Mouse (Mus musculus) monocyte, adult 2 months (primary cell): ENCODE results near the gene Acaa1b.

Experiments used
- DNase-seq, 2 experiments: peaks; one replicate each; pipeline ENCODE4 v3.0.0; 2022; ENCODE audit warnings: low spot score in 2 of 2, low read depth in 1 of 2

Acaa1b gene

DNA sequence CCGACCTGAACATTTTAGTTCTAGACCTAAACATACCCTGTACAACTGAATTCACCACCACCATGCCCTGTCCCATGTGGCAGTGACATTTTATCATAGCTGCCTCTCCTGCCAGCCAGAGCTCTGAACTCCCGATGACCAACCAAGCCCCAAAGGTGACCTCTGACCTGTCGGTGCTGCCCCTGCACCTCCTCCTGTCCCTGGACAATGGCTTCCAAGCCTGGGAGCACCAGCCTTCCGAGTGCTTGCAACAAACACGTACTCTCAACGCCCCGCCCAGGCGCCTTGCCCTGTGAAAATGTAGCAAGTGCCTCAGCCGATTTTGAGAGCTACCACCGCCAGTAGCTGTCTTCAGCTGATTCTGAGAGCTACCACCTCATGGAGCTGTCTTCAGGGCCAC is 11.8 kb downstream of the Acaa1b start:
- no peak for DNase-seq

DNA sequence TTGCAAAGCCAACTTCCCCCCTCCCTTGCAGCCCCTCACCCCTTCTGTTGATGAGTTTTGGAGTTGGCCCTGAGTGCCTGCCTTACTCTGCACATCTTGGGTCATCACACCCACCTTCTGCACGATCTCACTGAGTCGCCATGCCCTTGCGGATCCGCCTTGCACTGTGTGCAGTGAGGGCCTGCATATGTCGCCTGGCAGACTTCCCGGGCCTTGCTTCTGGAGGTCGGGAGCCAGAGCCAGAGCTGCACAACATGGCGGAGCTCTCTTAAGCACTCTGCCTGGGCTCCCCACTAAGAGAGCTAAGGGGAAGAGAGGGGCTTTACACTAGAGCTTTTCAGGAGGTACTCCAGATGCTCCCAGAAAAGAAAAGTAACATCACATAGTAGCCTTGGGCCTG is 12.2 kb downstream of the Acaa1b start:
- DNase-seq = no peak

DNA sequence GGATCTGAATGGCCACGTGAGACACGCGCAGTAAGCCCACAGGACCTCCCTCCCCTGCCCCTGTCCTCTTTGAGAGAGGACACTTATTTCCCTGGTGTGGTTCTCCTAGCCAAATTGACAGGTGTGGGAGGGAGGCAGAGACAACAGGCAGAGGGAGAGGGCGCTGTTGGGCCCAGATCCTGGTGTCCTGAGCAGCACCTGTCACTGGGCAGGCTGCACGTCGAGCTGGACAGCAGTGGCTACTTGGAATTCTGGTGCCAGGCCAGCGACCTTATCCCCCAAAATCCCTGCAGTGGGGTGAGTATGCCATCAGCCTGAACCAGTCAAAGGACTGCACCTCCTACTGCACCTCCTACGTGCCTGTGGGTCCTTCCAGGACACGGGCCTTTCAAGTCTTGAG is 13.5 kb downstream of the Acaa1b start:
- DNase-seq = no peak

DNA sequence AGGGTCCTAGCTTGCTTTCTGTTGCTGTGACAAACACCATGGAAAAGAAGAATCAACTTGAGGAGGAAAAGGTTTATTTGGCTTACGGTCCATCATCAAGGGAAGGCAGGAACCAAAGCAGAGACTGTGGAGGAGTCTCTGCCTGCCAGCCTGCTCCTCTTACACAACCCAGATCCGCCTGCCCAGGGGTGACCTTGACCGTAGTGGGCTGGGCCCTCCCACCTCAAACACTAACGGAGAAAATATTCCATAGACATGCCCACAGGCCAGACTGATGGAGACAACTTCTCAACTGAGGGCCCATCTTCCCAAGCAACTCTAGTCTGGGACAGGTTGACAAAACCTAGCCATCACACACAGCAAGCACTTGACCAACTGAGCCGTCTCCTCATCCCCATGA is 14.8 kb downstream of the Acaa1b start:
- no peak for DNase-seq

DNA sequence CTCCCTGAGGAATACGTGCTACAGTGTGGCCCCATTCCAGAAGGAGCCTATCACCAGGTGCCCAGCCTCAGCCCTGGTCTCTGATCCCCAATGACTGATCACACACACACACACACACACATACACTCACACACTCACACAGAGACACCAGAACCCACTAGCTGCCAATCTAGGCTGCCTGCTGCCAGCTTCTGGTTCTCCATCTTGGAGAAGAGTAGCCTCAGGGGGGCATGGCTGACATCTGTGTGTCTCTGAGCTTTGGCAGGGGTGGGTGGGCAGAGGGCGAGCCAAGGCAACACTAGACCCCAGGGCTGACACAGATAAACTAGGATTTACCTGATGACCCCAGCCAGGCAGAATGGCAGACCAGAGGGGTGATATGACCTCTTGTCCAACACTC is 18.1 kb downstream of the Acaa1b start:
- no peak for DNase-seq

DNA sequence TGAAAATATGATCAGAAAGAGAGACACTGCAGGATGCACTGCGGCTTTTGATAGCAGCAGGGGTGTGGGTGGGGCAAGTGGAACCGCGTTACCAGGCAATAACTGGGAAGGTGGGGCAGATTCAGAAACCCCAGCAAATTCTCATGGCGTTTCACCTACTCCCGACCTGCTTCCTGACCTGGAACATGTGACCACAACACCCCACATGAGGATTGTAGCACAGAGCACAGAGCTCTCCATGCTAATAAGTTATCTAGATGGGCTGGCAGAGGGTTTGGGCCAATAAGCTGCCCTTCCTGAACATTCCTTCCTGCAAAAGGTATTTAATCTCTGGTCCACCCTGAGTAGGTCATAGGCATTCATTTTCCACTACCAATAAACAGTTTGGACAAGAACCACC is 26.2 kb downstream of the Acaa1b start:
- no peak for DNase-seq

DNA sequence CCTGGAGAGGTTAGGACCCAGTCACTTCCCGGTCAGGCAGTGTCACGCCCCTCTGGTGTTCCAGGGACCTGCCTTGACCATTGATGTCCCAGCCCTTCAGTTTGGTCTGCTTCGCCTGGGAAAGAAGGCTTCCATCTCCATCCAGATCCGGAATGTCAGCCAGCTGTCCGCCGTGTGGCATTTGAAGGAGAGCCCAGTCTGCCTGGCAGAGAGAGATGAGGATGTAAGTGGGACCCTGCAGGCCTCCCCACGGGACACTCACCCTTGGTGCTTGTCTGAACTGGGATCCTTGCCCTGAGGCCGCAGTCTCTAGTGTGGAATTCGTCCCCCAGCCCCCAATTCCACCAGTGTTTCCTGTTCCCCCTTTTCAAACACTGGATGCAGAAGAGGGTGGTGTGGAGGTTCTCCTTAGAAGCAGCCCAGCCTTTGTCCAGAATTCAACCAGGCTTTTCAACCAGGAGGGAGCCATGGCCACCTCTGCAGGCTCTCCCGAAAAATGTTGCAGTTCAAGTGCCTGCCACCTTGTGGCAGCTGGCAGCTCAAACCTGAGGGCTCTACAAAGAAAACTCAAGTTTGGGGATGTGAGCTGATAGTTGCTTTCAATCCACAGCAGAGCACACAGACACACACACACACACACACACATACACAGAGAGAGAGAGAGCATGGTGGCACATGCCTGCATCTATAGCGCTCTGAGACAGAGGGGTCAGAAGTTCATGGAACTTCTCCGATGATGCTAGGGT is 28.3 kb downstream of the Acaa1b start:
- DNase-seq = no peak

DNA sequence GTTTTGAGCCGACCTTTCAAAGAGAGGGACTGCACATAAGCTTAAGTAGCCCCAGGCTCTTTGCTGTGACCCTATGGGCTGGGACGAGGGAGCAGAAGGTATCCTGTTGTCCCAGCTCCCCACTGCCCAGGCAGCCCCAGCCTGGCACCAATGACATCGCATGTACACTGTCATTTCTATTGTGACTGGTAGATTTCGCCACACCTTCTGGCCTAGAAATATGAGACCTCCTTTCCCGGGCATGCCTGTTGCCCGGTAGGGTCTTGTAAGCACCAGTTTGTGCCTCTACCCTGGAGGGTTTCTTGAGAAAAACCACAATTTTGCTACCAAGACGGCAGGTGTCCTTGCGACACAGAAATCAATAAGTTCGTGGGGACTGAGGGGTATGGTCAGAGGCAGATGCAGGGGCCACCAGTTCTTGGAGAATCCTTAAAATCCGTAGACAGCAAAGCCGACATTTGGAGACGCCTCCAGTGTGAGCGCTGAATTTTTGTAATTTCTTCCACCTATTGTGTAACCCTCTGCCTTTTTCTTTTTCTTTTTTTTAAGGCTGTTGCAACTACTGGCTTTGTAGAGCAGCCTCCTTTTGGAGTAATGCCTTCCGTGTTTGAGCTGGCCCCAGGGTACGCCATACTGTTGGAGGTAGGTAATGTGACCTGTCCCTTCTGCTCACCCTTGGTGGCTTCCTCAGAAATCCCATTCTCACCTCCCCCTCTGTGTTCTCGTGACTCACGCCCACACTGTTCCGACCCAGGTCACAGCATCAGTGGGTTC is 34.1 kb downstream of the Acaa1b start:
- DNase-seq = no peak

DNA sequence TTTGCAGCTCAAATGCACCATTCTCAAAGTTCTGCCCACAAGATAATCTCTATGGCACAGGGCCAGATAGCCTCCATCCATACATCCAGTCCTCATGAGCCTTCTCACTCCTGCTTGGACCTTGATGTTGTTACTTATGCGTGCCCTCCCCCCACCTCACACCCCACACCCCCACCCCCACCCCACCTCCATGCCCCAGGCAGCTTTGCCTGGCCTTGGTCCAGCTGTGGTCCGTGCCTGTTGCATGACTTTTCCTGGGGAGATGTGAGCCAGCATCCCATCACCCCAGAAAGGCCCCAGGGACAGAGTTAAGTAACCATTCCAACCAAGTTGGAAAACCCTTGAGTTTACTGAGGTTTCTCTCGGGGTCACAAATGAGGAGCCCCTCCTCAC is 36.7 kb downstream of the Acaa1b start:
- DNase-seq = no peak

DNA sequence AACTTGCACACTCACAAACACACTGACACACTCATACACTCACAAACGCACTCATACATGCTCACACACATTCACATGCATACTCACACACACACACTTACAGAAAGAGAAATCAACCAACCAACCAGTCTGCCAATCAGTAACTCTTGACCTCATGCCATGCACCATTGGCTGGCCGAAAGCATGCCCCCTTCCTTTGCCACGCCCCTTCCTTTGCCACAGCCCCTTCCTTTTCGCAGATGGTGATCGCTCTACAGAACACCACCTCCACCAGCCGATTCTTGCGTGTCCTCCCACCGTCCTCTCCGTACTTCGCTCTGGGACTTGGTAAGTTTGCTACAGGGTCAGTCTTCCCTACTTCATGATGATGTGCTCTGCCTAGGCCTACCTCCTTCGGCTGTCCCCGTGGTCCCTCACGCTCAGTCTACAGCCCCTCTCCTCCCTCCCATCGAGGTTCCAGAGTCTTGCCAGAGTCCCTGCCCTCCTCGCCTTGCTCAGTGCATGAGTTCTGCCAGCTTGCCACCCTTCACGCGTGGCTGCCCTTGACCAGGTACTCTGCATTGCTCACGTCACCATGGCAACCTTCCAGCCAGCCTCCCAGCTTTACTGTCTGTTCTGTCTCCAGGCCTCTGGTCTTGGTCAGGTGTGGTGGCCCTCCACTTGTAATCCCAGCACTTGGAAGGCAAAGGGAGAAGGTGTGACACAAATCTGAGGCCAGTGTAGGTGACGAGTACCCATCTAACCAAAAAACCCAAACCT is 37.3 kb downstream of the Acaa1b start:
- no peak for DNase-seq

DNA sequence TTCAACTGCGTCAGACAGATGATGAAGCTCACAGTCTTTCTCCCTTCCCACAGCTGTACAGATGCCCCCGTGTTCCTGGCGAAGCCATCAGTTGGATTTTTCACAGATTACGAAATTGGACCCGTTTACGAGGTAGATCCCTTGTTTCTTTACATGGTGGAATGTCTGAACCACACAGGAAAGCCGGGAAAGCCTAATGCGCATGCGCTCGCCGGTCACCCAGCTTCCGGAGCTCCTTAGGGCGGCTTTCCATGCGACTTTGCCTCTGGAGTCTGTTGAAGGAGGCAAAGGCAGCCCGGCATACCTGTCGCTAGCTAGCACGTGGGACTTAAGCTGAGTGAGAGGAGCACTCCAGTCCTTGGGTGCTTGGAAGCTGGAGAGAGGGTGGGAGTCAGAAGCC is 42.0 kb downstream of the Acaa1b start:
- DNase-seq = no peak

DNA sequence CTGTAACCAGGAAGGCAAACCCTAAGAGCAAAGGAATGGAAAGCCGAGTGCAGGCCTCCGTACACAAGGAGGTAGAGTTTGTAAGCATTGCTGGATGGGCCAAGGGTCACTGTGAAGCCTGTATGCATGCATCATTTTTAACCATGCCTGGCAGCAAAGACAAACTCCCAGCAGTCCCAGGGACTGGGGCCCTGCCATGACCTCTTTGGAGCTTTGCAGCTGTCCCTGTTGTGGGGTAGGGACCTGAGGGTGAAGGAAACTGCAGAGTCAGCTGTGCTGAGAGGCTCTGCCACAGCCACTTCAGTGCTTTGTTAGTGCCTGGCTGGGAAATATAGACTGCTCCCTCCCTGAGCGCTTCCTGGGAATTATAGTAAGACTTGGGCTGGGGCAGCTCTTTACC is 46.3 kb downstream of the Acaa1b start:
- no peak for DNase-seq

DNA sequence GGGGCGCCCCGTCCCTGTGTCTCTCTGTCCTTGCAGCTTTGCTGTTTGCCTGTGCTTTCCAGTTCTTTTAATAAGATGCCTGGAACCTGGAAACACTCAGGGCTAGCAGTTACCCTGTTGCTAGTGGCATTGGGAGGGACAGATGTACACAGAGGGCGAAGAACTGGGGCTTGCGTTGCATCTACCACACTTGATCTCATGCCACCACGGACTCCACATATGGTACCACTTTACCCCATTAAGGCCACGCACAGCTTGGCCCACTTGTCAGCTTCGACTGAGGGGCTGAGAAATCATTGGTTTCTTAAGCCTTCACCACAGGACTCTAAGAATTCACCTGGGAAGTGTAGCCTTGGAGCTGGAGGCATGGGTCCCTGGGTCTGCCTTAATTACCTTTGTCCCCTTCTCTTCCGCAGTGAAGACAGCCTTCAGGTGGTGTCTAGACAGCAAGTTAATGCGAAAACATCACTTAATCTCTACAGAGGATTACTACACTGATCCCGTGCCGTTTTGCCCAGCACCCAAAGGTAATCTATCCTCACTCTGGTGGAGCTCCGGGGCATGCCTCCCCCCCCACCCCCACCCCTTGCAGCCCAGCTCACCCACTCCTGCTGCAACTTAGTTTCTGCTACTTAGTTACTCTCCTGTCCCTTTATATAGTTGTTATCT is 47.1 kb downstream of the Acaa1b start:
- no peak for DNase-seq

DNA sequence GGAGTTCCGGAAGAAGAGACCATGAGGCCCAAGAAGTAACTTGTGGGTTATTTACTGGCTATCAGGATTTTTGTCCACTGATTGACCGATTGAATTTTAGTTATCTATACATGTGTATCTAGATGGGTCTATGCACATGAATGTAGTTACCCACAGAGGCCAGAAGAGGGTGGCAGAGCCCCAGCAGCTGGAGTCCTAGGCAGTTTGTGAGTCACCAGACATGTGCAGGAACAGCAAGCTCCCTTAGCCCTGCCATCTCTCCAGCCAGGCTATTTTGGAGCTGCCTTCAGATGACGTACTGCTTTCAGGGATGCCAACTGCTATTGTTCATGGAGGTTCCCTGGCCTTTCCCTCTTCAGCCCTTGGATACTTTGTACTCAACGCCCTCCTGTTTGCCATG is 49.3 kb downstream of the Acaa1b start:
- DNase-seq = no peak

DNA sequence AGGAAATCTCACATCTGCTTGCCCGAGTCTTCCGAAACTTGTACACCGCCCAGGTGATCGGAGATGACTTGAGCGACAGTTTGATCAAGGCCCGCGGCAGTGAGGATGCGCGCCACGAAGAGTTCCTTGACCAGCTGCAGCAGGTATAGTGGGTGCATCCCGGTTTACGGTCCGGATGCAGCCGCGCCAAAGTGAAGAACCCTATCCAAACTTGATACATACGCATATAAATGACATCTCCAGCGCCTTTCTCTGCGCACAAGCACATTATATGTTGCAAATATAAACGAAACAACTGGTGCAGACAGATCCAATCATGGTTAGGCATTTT is 54.1 kb downstream of the Acaa1b start:
- no peak for DNase-seq

DNA sequence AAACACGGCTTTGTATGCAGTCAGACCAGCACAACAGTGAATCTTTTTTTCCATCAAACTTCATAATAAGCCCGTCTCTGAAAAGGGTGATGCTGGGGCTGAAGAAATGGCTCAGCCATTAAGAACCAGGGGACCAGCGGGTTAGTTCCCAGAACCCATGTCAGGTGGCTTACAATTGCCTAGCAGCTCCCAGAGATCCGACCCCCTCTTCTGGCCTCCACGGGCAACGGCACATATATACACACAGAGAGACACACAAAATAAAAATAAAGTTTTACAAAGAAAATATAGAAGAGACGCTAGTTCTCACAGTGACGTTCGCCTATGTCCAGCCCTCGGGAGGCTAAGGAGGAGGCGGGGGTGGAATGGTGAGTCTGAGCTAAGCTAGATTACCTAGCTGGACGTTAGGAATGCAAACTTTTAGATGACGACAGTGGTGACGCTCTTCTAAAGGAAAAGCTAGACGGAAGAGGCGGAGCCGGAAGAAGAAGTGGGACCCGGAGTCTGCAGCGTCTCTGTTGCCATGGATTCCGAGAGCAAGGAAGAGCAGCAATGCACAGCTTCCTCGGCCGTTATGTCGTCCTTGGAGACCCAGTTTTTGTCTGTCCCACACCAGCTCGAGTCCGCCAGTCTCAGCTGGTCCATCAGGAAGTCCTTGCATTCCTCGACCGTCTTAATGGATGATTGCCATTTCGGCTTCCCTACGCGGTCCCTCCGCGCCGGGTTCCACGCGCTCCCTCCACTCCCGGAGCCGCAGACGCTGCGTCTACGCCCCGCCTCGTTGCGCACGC is 54.7 kb downstream of the Acaa1b start, which contains the start of gene Dlec1:
Gene Dlec1 (plus strand): TSS at position 487 of the 791 bp plus-strand sequence.
- peak in 1 of 2 experiments; percentile 47 for DNase-seq

DNA sequence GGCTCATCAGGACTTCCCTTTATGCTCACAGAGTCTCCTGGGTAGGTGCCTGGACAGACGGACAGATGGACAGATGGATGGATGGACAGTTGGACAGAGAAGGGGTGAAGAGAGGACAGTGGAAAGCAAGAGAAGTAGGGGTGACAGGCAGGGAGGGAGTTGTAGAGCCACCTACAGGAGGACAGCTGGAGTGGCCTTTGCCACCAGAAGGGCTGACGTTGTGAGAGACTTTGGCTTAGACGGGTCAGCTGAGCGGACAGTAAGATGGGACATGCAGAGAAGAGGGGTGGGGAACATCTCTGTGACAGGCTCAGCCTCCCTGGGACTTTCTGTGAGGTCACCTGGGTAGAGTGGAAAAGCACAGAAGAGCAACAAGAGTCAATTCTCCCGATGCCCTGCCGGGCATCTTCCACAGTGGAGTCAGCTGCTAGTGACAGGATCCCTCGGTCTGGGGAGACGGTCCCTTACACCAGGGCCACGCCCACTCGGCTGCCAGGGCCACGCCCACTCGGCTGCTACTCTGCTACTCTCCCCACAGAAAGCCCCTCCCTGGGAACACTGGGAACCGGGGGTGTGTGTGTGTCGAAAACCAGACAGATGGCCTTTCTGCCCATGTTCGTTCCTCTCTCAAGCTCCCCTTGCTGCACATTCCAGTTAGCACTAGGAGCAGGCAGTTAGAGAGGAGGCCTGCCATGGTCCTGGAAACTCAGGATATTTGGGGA is 56.6 kb downstream of the Acaa1b start:
- no peak for DNase-seq
